Mouse (Mus musculus): ENCODE measurements around the gene Ankrd52.

DNA sequence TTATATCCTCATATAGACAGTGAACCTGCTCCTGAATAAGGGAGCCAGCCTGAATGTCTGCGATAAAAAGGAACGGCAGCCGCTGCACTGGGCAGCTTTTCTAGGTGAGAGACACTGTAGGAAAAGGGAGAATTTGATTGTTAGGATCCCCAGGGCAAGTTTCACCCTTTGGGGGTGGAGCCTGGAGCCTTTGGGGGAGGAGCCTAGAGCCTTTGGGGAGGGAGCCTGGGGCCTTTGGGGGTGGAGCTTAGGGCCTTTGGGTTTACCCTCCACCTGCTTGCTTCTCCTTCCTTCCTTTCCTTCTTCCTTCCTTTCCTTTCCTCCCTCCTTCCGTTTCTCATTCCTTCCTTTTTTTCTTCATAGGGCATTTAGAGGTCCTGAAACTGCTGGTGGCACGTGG, 3.6 kb downstream of the Ankrd52 start:
- TF ChIP-seq POLR2A (IDR thresholded peaks at IDR 0.05; ENCODE audit: insufficient read depth, low read depth, low read length) (no peak), CTCF (IDR thresholded peaks at IDR 0.05) (no peak), EP300 (IDR thresholded peaks at IDR 0.05; ENCODE audit: insufficient read depth, low read depth, low read length) (no peak)

Measured in heart, adult 2 months (tissue).